Mouse (Mus musculus): Measurements from ENCODE around the gene Slc6a19. TPM values are rescaled to one million over a fixed set of nuclear protein-coding genes. Genes with fewer than 3 reads are reported as not detected.

Slc6a19 gene
- polyA plus RNA-seq, 1 experiment = not detected

- no peak for TF ChIP-seq GATA1 (IDR thresholded peaks at IDR 0.05; ENCODE audit: low read length)
Observed at GRCm38 (mm10) chr13:73688934-73689333, 15.7 kb downstream of the Slc6a19 start.

DNA sequence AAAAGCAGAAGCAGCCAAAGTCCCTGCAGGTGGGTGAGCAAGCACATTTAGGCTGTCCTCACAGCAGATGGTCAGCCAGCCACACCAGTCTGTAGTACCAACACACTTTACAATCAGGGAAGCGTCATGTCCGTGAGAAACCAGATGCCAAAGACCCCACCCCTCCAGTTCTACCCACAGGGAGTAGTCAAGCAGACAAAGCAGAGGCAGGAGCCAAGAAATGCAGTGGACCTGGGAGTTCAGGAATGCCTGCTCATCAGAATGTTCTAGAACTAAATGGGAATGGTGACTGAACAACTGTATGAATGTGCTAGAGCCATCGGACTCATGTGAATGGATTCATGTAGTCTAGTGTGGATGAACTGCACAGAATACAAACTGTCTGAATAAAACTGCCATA lies 17.1 kb downstream of the Slc6a19 start:
- no peak for TF ChIP-seq GATA1 (IDR thresholded peaks at IDR 0.05; ENCODE audit: low read length)

DNA sequence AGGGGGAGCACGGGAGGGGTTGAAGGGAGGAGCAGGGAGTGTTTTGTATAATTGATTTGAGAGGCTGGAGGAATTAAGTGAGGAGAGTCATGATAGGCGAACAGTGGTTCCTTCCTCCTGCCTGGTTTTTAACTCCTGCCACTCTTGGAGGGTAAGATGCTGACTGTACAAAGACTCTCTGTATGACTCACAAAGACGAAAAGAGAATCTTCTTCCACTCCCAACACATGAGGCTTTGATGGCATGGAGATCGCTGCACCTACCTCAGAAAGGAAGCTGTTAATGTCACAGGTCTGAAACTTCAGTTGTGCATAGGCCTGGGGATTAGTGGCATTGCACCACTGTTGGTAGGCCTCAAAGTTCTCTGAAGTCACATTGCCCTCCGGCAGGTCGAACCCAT lies 19.2 kb downstream of the Slc6a19 start:
- no peak for TF ChIP-seq GATA1 (IDR thresholded peaks at IDR 0.05; ENCODE audit: low read length)

- TF ChIP-seq GATA1 (IDR thresholded peaks at IDR 0.05; ENCODE audit: low read length) = no peak
Observed at GRCm38 (mm10) chr13:73684412-73684811, 20.3 kb downstream of the Slc6a19 start.

- no peak for TF ChIP-seq GATA1 (IDR thresholded peaks at IDR 0.05; ENCODE audit: low read length)
Observed at GRCm38 (mm10) chr13:73683682-73684081, 21.0 kb downstream of the Slc6a19 start.

- no peak for TF ChIP-seq GATA1 (IDR thresholded peaks at IDR 0.05; ENCODE audit: low read length)
Observed at GRCm38 (mm10) chr13:73682226-73682625, 22.4 kb downstream of the Slc6a19 start.

- no peak for TF ChIP-seq GATA1 (IDR thresholded peaks at IDR 0.05; ENCODE audit: low read length)
Observed at GRCm38 (mm10) chr13:73680394-73680793, 24.3 kb downstream of the Slc6a19 start.

DNA sequence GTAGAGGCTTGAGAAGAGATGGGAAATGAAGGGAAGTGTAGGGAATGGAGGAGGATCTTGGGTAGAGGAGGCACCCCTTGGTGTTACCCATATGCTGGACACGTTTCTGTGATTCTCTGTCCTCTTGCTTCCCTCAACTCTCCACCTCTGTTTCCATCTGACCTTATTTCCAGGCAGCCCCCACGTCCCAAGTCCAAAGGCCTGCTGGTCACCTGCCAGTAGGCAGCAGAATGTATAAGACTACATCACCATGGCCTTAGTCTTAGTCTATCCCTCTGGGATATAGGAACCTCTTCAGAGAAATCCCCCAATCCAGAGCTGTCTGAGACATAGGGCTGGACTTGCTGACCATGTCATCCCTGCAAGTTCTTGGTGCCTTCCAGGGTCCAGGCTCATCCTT lies 25.4 kb downstream of the Slc6a19 start:
- TF ChIP-seq GATA1 (IDR thresholded peaks at IDR 0.05; ENCODE audit: low read length) = no peak

DNA sequence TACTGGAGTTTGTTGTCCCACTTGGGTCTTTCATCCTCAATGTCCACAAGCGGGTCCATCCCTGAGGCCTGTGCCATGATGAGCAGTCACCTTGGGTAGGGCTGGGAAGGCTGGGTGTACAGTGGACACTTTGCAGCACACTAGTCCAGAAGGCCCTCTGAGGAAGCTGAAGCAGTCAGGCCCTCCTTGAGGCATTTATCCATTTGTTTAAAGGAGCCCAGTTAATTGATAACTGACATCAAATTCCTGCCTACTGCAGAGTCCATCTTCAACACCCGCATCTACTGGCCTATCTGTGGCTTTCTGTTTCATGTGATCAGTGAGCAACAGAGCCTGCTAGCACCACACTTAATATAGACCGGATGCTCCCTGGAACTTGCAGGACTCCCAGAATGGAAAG lies 26.8 kb downstream of the Slc6a19 start, which contains the start of gene Slc6a18:
TSS of gene Slc6a18 (minus strand) at position 171 of the 400 bp plus-strand sequence.
- TF ChIP-seq GATA1 (IDR thresholded peaks at IDR 0.05; ENCODE audit: low read length) = no peak

- no peak for TF ChIP-seq GATA1 (IDR thresholded peaks at IDR 0.05; ENCODE audit: low read length)
Observed at GRCm38 (mm10) chr13:73675161-73675560, 29.5 kb downstream of the Slc6a19 start.

- TF ChIP-seq GATA1 (IDR thresholded peaks at IDR 0.05; ENCODE audit: low read length) = no peak
Observed at GRCm38 (mm10) chr13:73660163-73660695, 44.4 kb downstream of the Slc6a19 start.

- no peak for TF ChIP-seq GATA1 (IDR thresholded peaks at IDR 0.05; ENCODE audit: low read length)
Observed at GRCm38 (mm10) chr13:73658953-73659352, 45.7 kb downstream of the Slc6a19 start.

GRCm38 (mm10) chr13:73654976-73655375 lies 49.7 kb downstream of the Slc6a19 start:
- TF ChIP-seq GATA1 (IDR thresholded peaks at IDR 0.05; ENCODE audit: low read length) = no peak

GRCm38 (mm10) chr13:73653266-73653665 lies 51.4 kb downstream of the Slc6a19 start:
- TF ChIP-seq GATA1 (IDR thresholded peaks at IDR 0.05; ENCODE audit: low read length) = no peak

GRCm38 (mm10) chr13:73646397-73647087 lies 58.1 kb downstream of the Slc6a19 start:
- TF ChIP-seq GATA1 (IDR thresholded peaks at IDR 0.05; ENCODE audit: low read length) = no peak

DNA sequence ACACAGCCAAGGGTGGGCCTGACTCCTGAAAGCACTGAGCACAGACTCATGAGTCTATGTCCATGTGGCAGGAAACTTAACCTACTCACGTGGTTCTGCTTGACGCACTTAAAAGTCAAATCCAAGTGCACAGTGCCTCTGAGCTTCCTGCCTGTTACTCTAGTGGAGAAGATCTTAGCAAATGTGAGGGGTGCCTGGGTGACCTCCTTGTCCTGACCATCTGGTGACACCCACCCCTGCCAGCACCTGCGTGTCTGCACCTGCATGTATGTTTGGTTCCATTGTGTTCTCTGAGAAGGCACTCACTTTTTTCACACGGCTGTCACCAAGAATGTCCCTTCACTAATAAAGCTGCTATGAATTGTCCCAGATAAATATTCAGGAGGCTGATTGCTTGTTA lies 63.4 kb downstream of the Slc6a19 start:
- no peak for TF ChIP-seq GATA1 (IDR thresholded peaks at IDR 0.05; ENCODE audit: low read length)

DNA sequence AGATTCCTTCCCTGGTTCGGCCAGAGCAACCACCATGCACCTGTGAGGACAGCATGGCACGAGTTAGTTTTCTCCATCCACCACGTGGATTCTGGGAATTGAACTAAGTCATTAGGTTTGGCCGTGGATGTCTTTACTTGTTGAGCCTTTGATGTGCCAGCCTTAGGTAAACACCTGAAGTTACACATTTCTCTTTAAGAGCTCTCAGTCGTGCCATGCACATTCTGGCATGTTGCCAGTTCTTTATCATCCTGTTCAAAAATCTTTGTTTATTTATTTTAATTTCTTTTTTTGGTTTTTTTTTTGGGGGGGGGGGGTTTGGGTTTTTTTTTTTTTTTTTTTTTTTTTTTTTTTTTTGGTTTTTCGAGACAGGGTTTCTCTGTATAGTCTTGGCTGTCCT lies 66.8 kb downstream of the Slc6a19 start:
- TF ChIP-seq GATA1 (IDR thresholded peaks at IDR 0.05; ENCODE audit: low read length) = no peak
